Comparison of ENCODE assay signal across 8 mouse cellular contexts in genomic region chr15:97813452-97814204, GRCm38 (mm10). TPM values are rescaled to one million over a fixed set of nuclear protein-coding genes. Genes with fewer than 3 reads are reported as not detected.
A peak's percentile ranks its signal among the peaks of the same experiment; 100 is the strongest.
DNase-seq lines count a peak whose midpoint lies in the region; ATAC-seq and TF ChIP-seq lines count a peak whose summit lies in the region.
"Had no signal": no experiment of that assay in that cellular context is flagged by ENCODE, and none has a peak within 500 bp of the region (broad histone marks: within the 10 kb centered on the region; RNA-seq: fewer than 3 reads in every experiment).

No protein-coding gene starts in this region.

- H3K4me3 ChIP-seq in heart, embryonic 13.5 days, result no peak overlapping the region
- H3K4me3 ChIP-seq in kidney, postnatal 0 days (replicated peaks; ENCODE audit: low read depth, low read length), result no peak overlapping the region
- H3K4me3 ChIP-seq in small intestine, adult 2 months (ENCODE audit: low read depth, low read length), result peak overlapping the region; percentile 34
- H3K4me3 ChIP-seq: liver, embryonic 15.5 days had no signal

- no peak for TF ChIP-seq POLR2A in small intestine, adult 2 months (IDR thresholded peaks at IDR 0.05; ENCODE audit: low read depth, low read length)

- H3K27ac ChIP-seq in heart, embryonic 13.5 days (replicated peaks), result peak overlapping the region; percentile 40
- peak overlapping the region; percentile 57 for H3K27ac ChIP-seq in kidney, postnatal 0 days
- H3K27ac ChIP-seq in small intestine, adult 2 months (ENCODE audit: insufficient read depth, low read depth, low read length), result no peak overlapping the region
- H3K27ac ChIP-seq: liver, embryonic 15.5 days had no signal

- H3K4me2 ChIP-seq in heart, embryonic 13.5 days, result no peak overlapping the region
- no peak overlapping the region for H3K4me2 ChIP-seq in kidney, postnatal 0 days (ENCODE audit: low read length)
- H3K4me2 ChIP-seq: liver, embryonic 15.5 days had no signal

- 53% methylated on average over 21 of the region's 21 CpGs for WGBS in heart, embryonic 13.5 days
- 45% methylated on average over 21 of the region's 21 CpGs for WGBS in kidney, postnatal 0 days
- 47% methylated on average over 21 of the region's 21 CpGs for whole genome bisulfite sequencing in small intestine, adult 2 months

- H3K27me3 ChIP-seq in heart, embryonic 13.5 days (replicated peaks), result no peaks in the 10 kb centered on the region
- H3K27me3 ChIP-seq in kidney, postnatal 0 days (ENCODE audit: insufficient read depth, low read length), result no peaks in the 10 kb centered on the region
- no peaks in the 10 kb centered on the region for H3K27me3 ChIP-seq in small intestine, adult 2 months (ENCODE audit: control insufficient read depth, insufficient read depth, low read length)
- H3K27me3 ChIP-seq: liver, embryonic 15.5 days had no signal

- peaks cover 35% of the 10 kb centered on the region for H3K36me3 ChIP-seq in heart, embryonic 13.5 days
- H3K36me3 ChIP-seq in kidney, postnatal 0 days (ENCODE audit: insufficient read depth, low read length), result peaks cover 13% of the 10 kb centered on the region
- H3K36me3 ChIP-seq in small intestine, adult 2 months (ENCODE audit: control insufficient read depth, insufficient read depth, low read length), result peaks cover 5% of the 10 kb centered on the region; the same call in 1 of the 2 replicates

- peaks cover 39% of the 10 kb centered on the region for H3K4me1 ChIP-seq in heart, embryonic 13.5 days
- peaks cover 30% of the 10 kb centered on the region for H3K4me1 ChIP-seq in kidney, postnatal 0 days (replicated peaks; ENCODE audit: insufficient read depth, low read length)
- H3K4me1 ChIP-seq in small intestine, adult 2 months (ENCODE audit: control insufficient read depth, insufficient read depth, insufficient read length, low read length), result peaks cover 12% of the 10 kb centered on the region

- H3K9me3 ChIP-seq in heart, embryonic 13.5 days, result no peaks in the 10 kb centered on the region
- H3K9me3 ChIP-seq in kidney, postnatal 0 days (replicated peaks; ENCODE audit: low read length), result no peaks in the 10 kb centered on the region
- H3K9me3 ChIP-seq: liver, embryonic 15.5 days had no signal

- no peak for ATAC-seq in heart, embryonic 13.5 days (ENCODE audit: extremely low read depth, insufficient number of reproducible peaks, low FRiP score, low TSS enrichment)
- ATAC-seq in kidney, postnatal 0 days (replicated peaks; ENCODE audit: low FRiP score, low read depth), result 0 out of 2 replicates have a peak, but pooled peaks have one; percentile 18

- no peak for TF ChIP-seq CTCF in kidney, postnatal 0 days (IDR thresholded peaks at IDR 0.05; ENCODE audit: low read depth)
- TF ChIP-seq CTCF in small intestine, adult 2 months (IDR thresholded peaks at IDR 0.05; ENCODE audit: extremely low read depth, insufficient read length, insufficient replicate concordance, low read depth, low read length), result no peak

- peak overlapping the region; percentile 57; the same call in 1 of the 2 replicates for H3K9ac ChIP-seq in heart, embryonic 13.5 days
- 0 out of 2 replicates have a peak overlapping the region, but pooled peaks have one; percentile 8 for H3K9ac ChIP-seq in kidney, postnatal 0 days (ENCODE audit: low read depth, low read length)
- H3K9ac ChIP-seq: liver, embryonic 15.5 days had no signal

- peak; percentile 89 for DNase-seq in brain, adult 2 months (ENCODE audit: low read depth, low spot score)
- peak; percentile 88 to 94 for DNase-seq in cerebellum, postnatal 10 days
- no peak for DNase-seq in kidney, postnatal 0 days (ENCODE audit: low spot score)
- no peak for DNase-seq in urinary bladder, adult 18-20 months (ENCODE audit: low spot score in 2 of 2)
- DNase-seq in thymus, postnatal 10 days (ENCODE audit: low spot score in 2 of 2), result no peak

RNA-seq across cellular contexts. Expression of gene Hdac7, which starts 30.7 kb away (rescaled TPM):
- 23.4 and 23.7 TPM in 2 replicates for polyA plus RNA-seq in heart, embryonic 13.5 days (2015; fragmentation: Nextera tagmentation; extraction: Ambion mirVana)
- polyA plus RNA-seq in kidney, postnatal 0 days (2015; fragmentation: Nextera tagmentation; extraction: Ambion mirVana), result 24.5 and 24.7 TPM in 2 replicates
- polyA plus RNA-seq in small intestine, adult 2 months (2012; rRNA removed), result 21.3 and 29.9 TPM in 2 replicates

RNA-seq across cellular contexts. Expression of gene Slc48a1, which starts 35.3 kb away (rescaled TPM):
- 70.2 and 70.8 TPM in 2 replicates for polyA plus RNA-seq in heart, embryonic 13.5 days (2015; fragmentation: Nextera tagmentation; extraction: Ambion mirVana)
- polyA plus RNA-seq in kidney, postnatal 0 days (2015; fragmentation: Nextera tagmentation; extraction: Ambion mirVana), result 86.9 and 108 TPM in 2 replicates
- 20.8 and 22.1 TPM in 2 replicates for polyA plus RNA-seq in small intestine, adult 2 months (2012; rRNA removed)

RNA-seq across cellular contexts. Expression of gene Rapgef3, which starts 45.9 kb away (rescaled TPM):
- polyA plus RNA-seq in heart, embryonic 13.5 days (2015; fragmentation: Nextera tagmentation; extraction: Ambion mirVana), result 22.1 and 25.4 TPM in 2 replicates
- polyA plus RNA-seq in kidney, postnatal 0 days (2015; fragmentation: Nextera tagmentation; extraction: Ambion mirVana), result 27.5 and 29.2 TPM in 2 replicates
- 11.3 and 17.1 TPM in 2 replicates for polyA plus RNA-seq in small intestine, adult 2 months (2012; rRNA removed)

Comparison
In these comparisons a context has a peak if more than half of its experiments do, and no peak if none do; other contexts are left out.
1. DNase-seq: peak in brain, adult 2 months (single experiment) and cerebellum, postnatal 10 days (2 of 2); none in kidney, postnatal 0 days (single experiment), urinary bladder, adult 18-20 months (0 of 2) and thymus, postnatal 10 days (0 of 2).